Mouse (Mus musculus): ENCODE data around the gene Adamts4. TPM values are rescaled to one million over a fixed set of nuclear protein-coding genes. Genes with fewer than 3 reads are reported as not detected.
A peak's percentile ranks its signal among the peaks of the same experiment; 100 is the strongest.

Adamts4 gene
- total RNA-seq, 1 experiment = 4.5 TPM

DNA sequence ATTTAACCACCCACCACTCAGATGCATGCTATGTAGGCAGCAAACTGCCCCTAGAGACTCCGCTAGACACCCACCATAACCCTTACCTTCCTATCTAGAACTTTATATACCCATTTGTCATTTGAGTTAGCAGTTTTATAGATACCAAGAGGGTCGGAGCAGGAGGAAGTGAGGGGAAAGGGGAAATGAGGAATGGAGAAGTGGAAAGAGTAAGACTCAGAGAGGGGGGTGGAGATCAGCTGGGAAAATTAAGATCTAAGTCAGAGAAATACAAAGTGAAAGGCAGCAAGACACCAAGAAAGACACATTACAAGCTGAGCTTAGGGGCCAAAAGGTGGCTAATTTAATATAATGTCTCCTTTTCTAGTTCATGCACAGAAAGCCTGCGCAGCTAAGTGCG lies 15.7 kb upstream of the Adamts4 start:
- in situ Hi-C loops (cut with MboI; ENCODE audit: low sequenced_read_pairs in 2 of 2, unreplicated experiment in 2 of 2) = loop anchor here in 1 of 2 experiments (25.0 kb wide), 1 partner anchor 347 kb away; the partner anchor contains the start of genes Dusp12 and Gm26620
- no peak overlapping the region for H3K9ac ChIP-seq (ENCODE audit: insufficient read depth, low read depth, low read length, poor library complexity, severe bottlenecking)
- H3K36me3 ChIP-seq (ENCODE audit: control insufficient read depth, insufficient read depth, low read length, poor library complexity, severe bottlenecking) = peaks cover 34% of the 10 kb centered on the region

DNA sequence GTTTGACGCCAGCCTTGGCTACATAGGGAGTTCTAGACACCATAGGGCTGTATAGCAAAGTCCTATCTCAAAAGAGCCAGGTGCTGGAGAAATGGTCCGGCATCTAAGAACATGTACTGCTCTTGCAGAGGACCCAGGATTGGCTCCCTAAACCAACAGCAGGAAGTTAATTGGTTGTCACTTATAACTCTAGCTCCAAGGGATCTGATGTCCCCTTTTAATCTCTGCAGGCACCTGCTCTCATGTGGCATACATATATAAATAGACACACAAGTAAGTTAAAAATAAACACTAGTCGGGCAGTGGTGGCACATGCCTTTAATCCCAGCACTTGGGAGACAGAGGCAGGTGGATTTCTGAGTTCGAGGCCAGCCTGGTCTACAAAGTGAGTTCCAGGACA lies 14.4 kb upstream of the Adamts4 start:
- H3K4me1 ChIP-seq (ENCODE audit: control insufficient read depth in 2 of 2, insufficient read depth in 2 of 2, low read length in 2 of 2, poor library complexity in 1 of 2) = peaks cover 0 to 5% of the 10 kb centered on the region in 2 experiments; a peak in 1 of 4 replicates
- in situ Hi-C loops (cut with MboI; ENCODE audit: low sequenced_read_pairs in 2 of 2, unreplicated experiment in 2 of 2) = loop anchor here in 1 of 2 experiments (25.0 kb wide), 1 partner anchor 348 kb away; the partner anchor contains the start of genes Dusp12 and Gm26620
- TF ChIP-seq HCFC1 (IDR thresholded peaks at IDR 0.05; ENCODE audit: borderline replicate concordance, insufficient read depth, low read length) (no peak), ZC3H11A (IDR thresholded peaks at IDR 0.05; ENCODE audit: borderline replicate concordance, low read depth, low read length) (no peak)
- no peak overlapping the region for H3K9ac ChIP-seq (ENCODE audit: insufficient read depth, low read depth, low read length, poor library complexity, severe bottlenecking)
- H3K27ac ChIP-seq (ENCODE audit: insufficient read depth, low read depth, low read length, poor library complexity, severe bottlenecking) = no peak overlapping the region
- no peak overlapping the region for H3K4me3 ChIP-seq (ENCODE audit: insufficient read depth in 1 of 2, low read depth in 1 of 2, low read length in 2 of 2, poor library complexity in 1 of 2, severe bottlenecking in 1 of 2)
- DNase-seq (ENCODE audit: low read depth, low spot score) = no peak
- H3K36me3 ChIP-seq (ENCODE audit: control insufficient read depth, insufficient read depth, low read length, poor library complexity, severe bottlenecking) = peaks cover 38% of the 10 kb centered on the region
- no peaks in the 10 kb centered on the region for H3K9me3 ChIP-seq (ENCODE audit: control insufficient read depth, insufficient read depth, low read depth, low read length)

More for the DNA sequence above, 15.7 kb upstream of the Adamts4 start:
- no peak for DNase-seq (ENCODE audit: low read depth, low spot score)
- H3K9me3 ChIP-seq (ENCODE audit: control insufficient read depth, insufficient read depth, low read depth, low read length) = no peaks in the 10 kb centered on the region
- no peak overlapping the region for H3K27ac ChIP-seq (ENCODE audit: insufficient read depth, low read depth, low read length, poor library complexity, severe bottlenecking)
- TF ChIP-seq CHD2 (IDR thresholded peaks at IDR 0.05; ENCODE audit: low read depth, low read length) (no peak), MAFK (IDR thresholded peaks at IDR 0.05; ENCODE audit: insufficient read depth, low read depth, low read length) (no peak)
- peaks cover 0 to 9% of the 10 kb centered on the region in 2 experiments; a peak in 1 of 4 replicates for H3K4me1 ChIP-seq (ENCODE audit: control insufficient read depth in 2 of 2, insufficient read depth in 2 of 2, low read length in 2 of 2, poor library complexity in 1 of 2)
- H3K4me3 ChIP-seq (ENCODE audit: insufficient read depth in 1 of 2, low read depth in 1 of 2, low read length in 2 of 2, poor library complexity in 1 of 2, severe bottlenecking in 1 of 2) = no peak overlapping the region

GRCm38 (mm10) chr1:171237438-171237837 lies 12.8 kb upstream of the Adamts4 start:
- no peak overlapping the region for H3K27ac ChIP-seq (ENCODE audit: insufficient read depth, low read depth, low read length, poor library complexity, severe bottlenecking)
- H3K36me3 ChIP-seq (ENCODE audit: control insufficient read depth, insufficient read depth, low read length, poor library complexity, severe bottlenecking) = peaks cover 40% of the 10 kb centered on the region
- H3K4me3 ChIP-seq (ENCODE audit: insufficient read depth in 1 of 2, low read depth in 1 of 2, low read length in 2 of 2, poor library complexity in 1 of 2, severe bottlenecking in 1 of 2) = no peak overlapping the region
- TF ChIP-seq CHD2 (IDR thresholded peaks at IDR 0.05; ENCODE audit: low read depth, low read length) = no peak
- no peak for TF ChIP-seq MAFK (IDR thresholded peaks at IDR 0.05; ENCODE audit: insufficient read depth, low read depth, low read length)
- TF ChIP-seq ZNF384 (IDR thresholded peaks at IDR 0.05; ENCODE audit: low read depth, low read length) = no peak
- no peak for TF ChIP-seq HCFC1 (IDR thresholded peaks at IDR 0.05; ENCODE audit: borderline replicate concordance, insufficient read depth, low read length)
- no peak for TF ChIP-seq ZC3H11A (IDR thresholded peaks at IDR 0.05; ENCODE audit: borderline replicate concordance, low read depth, low read length)
- H3K4me1 ChIP-seq (ENCODE audit: control insufficient read depth in 2 of 2, insufficient read depth in 2 of 2, low read length in 2 of 2, poor library complexity in 1 of 2) = peaks cover 2 to 8% of the 10 kb centered on the region in 2 experiments; a peak in 2 of 4 replicates
- in situ Hi-C loops (cut with MboI; ENCODE audit: low sequenced_read_pairs in 2 of 2, unreplicated experiment in 2 of 2) = loop anchor here in 1 of 2 experiments (25.0 kb wide), 1 partner anchor 350 kb away; the partner anchor contains the start of genes Dusp12 and Gm26620
- H3K9me3 ChIP-seq (ENCODE audit: control insufficient read depth, insufficient read depth, low read depth, low read length) = no peaks in the 10 kb centered on the region
- DNase-seq (ENCODE audit: low read depth, low spot score) = no peak
- no peak overlapping the region for H3K9ac ChIP-seq (ENCODE audit: insufficient read depth, low read depth, low read length, poor library complexity, severe bottlenecking)

- peaks cover 2 to 8% of the 10 kb centered on the region in 2 experiments; a peak in 2 of 4 replicates for H3K4me1 ChIP-seq (ENCODE audit: control insufficient read depth in 2 of 2, insufficient read depth in 2 of 2, low read length in 2 of 2, poor library complexity in 1 of 2)
- in situ Hi-C loops (cut with MboI; ENCODE audit: low sequenced_read_pairs in 2 of 2, unreplicated experiment in 2 of 2) = loop anchor here in 1 of 2 experiments (25.0 kb wide), 1 partner anchor 351 kb away; the partner anchor contains the start of genes Dusp12 and Gm26620
- H3K36me3 ChIP-seq (ENCODE audit: control insufficient read depth, insufficient read depth, low read length, poor library complexity, severe bottlenecking) = peaks cover 41% of the 10 kb centered on the region
- TF ChIP-seq ZNF384 (IDR thresholded peaks at IDR 0.05; ENCODE audit: low read depth, low read length) = no peak
- TF ChIP-seq ZC3H11A (IDR thresholded peaks at IDR 0.05; ENCODE audit: borderline replicate concordance, low read depth, low read length) = peak; percentile 73; the same call in 1 of the 2 replicates
- no peak for TF ChIP-seq CHD2 (IDR thresholded peaks at IDR 0.05; ENCODE audit: low read depth, low read length)
- TF ChIP-seq MAFK (IDR thresholded peaks at IDR 0.05; ENCODE audit: insufficient read depth, low read depth, low read length) = no peak
- no peak for TF ChIP-seq HCFC1 (IDR thresholded peaks at IDR 0.05; ENCODE audit: borderline replicate concordance, insufficient read depth, low read length)
- H3K9me3 ChIP-seq (ENCODE audit: control insufficient read depth, insufficient read depth, low read depth, low read length) = no peaks in the 10 kb centered on the region
- H3K9ac ChIP-seq (ENCODE audit: insufficient read depth, low read depth, low read length, poor library complexity, severe bottlenecking) = peak overlapping the region; percentile 56; the same call in 1 of the 2 replicates
- DNase-seq (ENCODE audit: low read depth, low spot score) = peak; percentile 79
- H3K4me3 ChIP-seq (ENCODE audit: insufficient read depth in 1 of 2, low read depth in 1 of 2, low read length in 2 of 2, poor library complexity in 1 of 2, severe bottlenecking in 1 of 2) = no peak overlapping the region
- no peak overlapping the region for H3K27ac ChIP-seq (ENCODE audit: insufficient read depth, low read depth, low read length, poor library complexity, severe bottlenecking)
Measured at GRCm38 (mm10) chr1:171238463-171238862, 11.8 kb upstream of the Adamts4 start.
